Mouse (Mus musculus) heart, postnatal 0 days (tissue): Measurements from ENCODE around the gene Ofcc1. TPM values are rescaled to one million over a fixed set of nuclear protein-coding genes. Genes with fewer than 3 reads are reported as not detected.

ENCODE experiments used
- ATAC-seq: fragments of 200-750 bp; cut with Nextera tagmentation; 2 replicates; pipeline ENCODE4 v1.8.0; 2017; ENCODE audit warnings: low read depth, moderate number of reproducible peaks, moderate library complexity; ENCODE audit not compliant: insufficient read depth
- DNase-seq: peaks from one replicate; pipeline ENCODE4 v3.0.0-alpha.2; 2016; ENCODE audit warnings: low spot score
- H3K27ac ChIP-seq: fragments of 300-500 bp; sonication (generic); 2 replicates; pipeline ENCODE4 v1.5.1; 2014; ENCODE audit warnings: low read depth, mild to moderate bottlenecking
- H3K27me3 ChIP-seq: fragments of 300-500 bp; sonication (generic); 2 replicates; pipeline ENCODE4 v1.6.1; 2014; ENCODE audit warnings: low read length, mixed read lengths; ENCODE audit not compliant: control insufficient read depth, insufficient read depth
- H3K36me3 ChIP-seq: fragments of 300-500 bp; sonication (generic); replicated peaks from 2 replicates; pipeline ENCODE4 v1.6.1; 2014; ENCODE audit warnings: low read length, mixed read lengths; ENCODE audit not compliant: control insufficient read depth, insufficient read depth
- H3K4me1 ChIP-seq: fragments of 300-500 bp; sonication (generic); 2 replicates; pipeline ENCODE4 v1.6.1; 2014; ENCODE audit warnings: antibody characterized with exemption; ENCODE audit not compliant: control insufficient read depth, insufficient read depth
- H3K4me2 ChIP-seq: fragments of 300-500 bp; sonication (generic); 2 replicates; pipeline ENCODE4 v1.6.1; 2014; ENCODE audit warnings: low read depth, mild to moderate bottlenecking, low read length, moderate library complexity
- H3K4me3 ChIP-seq: fragments of 300-500 bp; sonication (generic); 2 replicates; pipeline ENCODE4 v1.5.1; 2014; ENCODE audit warnings: low read depth, low read length
- H3K9ac ChIP-seq: fragments of 300-500 bp; sonication (generic); replicated peaks from 2 replicates; pipeline ENCODE4 v1.6.1; 2014; ENCODE audit warnings: low read depth, low read length, mixed read lengths
- H3K9me3 ChIP-seq: fragments of 300-500 bp; sonication (generic); replicated peaks from 2 replicates; pipeline ENCODE4 v1.6.1; 2016; ENCODE audit warnings: low read length; ENCODE audit not compliant: control insufficient read depth
- CTCF ChIP-seq: IDR thresholded peaks from 2 replicates; pipeline ENCODE4 v1.5.1; 2016; ENCODE audit warnings: antibody characterized with exemption, control low read depth, low read depth
- EP300 ChIP-seq: IDR thresholded peaks from 2 replicates; pipeline ENCODE4 v1.6.1; 2016; ENCODE audit warnings: antibody characterized with exemption, low read depth
- WGBS: fragments of 180-500 bp; shearing (Covaris S2); extraction: QIAGEN DNeasy Blood & Tissue Kit; methylation state at CpG from one replicate; pipeline ENCODE4 v1.1.7; 2014; 5-methylcytosine and 5-hydroxymethylcytosine counted together
- polyA plus RNA-seq: library from polyadenylated mRNA; unstranded; fragments of >200 nt; fragmentation: Nextera tagmentation; extraction: Ambion mirVana; gene quantifications from 2 replicates; pipeline ENCODE4 v1.2.1, GENCODE M21; 2015
- total RNA-seq: library from RNA; depleted of rRNA; stranded (reverse); fragments of >200 nt; gene quantifications from 2 replicates; pipeline ENCODE4 v1.2.3, GENCODE M21; 2014; ENCODE audit warnings: low replicate concordance

The Ofcc1 gene
- total and polyA plus RNA-seq, 2 experiments from 2014 or later: not detected

DNA sequence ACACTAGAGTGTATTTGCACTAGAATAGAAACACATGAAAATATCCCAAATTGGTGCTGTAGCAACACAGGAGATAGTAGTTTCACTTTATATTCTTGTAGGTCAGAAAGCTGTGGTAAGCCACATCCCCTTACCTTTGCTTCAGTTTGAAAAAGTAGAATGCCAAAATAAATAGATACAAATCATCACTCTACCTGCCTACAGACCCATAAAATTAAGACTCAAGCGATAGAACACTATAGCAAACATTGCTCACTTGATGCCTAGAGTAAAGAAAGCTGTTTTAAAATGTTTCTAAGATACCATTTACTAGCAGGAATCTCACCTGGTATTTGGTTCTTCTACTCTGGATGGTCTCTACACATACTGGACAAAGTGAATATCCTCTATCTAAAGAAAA is 331.8 kb downstream of the Ofcc1 start:
- H3K4me1 ChIP-seq: no peaks in the 10 kb centered on the region
- no peak for TF ChIP-seq EP300
- TF ChIP-seq CTCF: no peak
- no peak for ATAC-seq
- no peaks in the 10 kb centered on the region for H3K9me3 ChIP-seq
- no peak overlapping the region for H3K4me2 ChIP-seq
- no peak overlapping the region for H3K27ac ChIP-seq
- H3K4me3 ChIP-seq: no peak overlapping the region
- 89% methylated on average over 1 of the region's 1 CpGs for WGBS
- H3K27me3 ChIP-seq: no peaks in the 10 kb centered on the region
- DNase-seq: no peak
- H3K9ac ChIP-seq: no peak overlapping the region
- no peaks in the 10 kb centered on the region for H3K36me3 ChIP-seq

- H3K4me1 ChIP-seq: no peaks in the 10 kb centered on the region
- H3K9me3 ChIP-seq: no peaks in the 10 kb centered on the region
- H3K9ac ChIP-seq: no peak overlapping the region
- H3K27ac ChIP-seq: no peak overlapping the region
- ATAC-seq (no peak), DNase-seq (no peak)
- no peaks in the 10 kb centered on the region for H3K27me3 ChIP-seq
- TF ChIP-seq EP300: no peak
- no peak for TF ChIP-seq CTCF
- 77% methylated on average over 4 of the region's 4 CpGs for WGBS
- H3K4me3 ChIP-seq: no peak overlapping the region
- H3K36me3 ChIP-seq: no peaks in the 10 kb centered on the region
- no peak overlapping the region for H3K4me2 ChIP-seq
Observed at GRCm38 (mm10) chr13:40028827-40029226, 332.4 kb downstream of the Ofcc1 start.

GRCm38 (mm10) chr13:40025816-40026215 is 335.4 kb downstream of the Ofcc1 start:
- Histone ChIP-seq H3K27ac (no peak overlapping the region), H3K36me3 (no peaks in the 10 kb centered on the region), H3K4me1 (no peaks in the 10 kb centered on the region), H3K4me2 (no peak overlapping the region), H3K9ac (no peak overlapping the region), H3K9me3 (no peaks in the 10 kb centered on the region), H3K27me3 (no peaks in the 10 kb centered on the region), H3K4me3 (no peak overlapping the region)
- DNase-seq (no peak), ATAC-seq (no peak)
- TF ChIP-seq EP300 (no peak), CTCF (no peak)
- WGBS: 89% methylated on average over 4 of the region's 4 CpGs

GRCm38 (mm10) chr13:40023201-40023777 is 338.0 kb downstream of the Ofcc1 start:
- TF ChIP-seq CTCF (no peak), EP300 (no peak)
- DNase-seq (no peak), ATAC-seq (no peak)
- 82% methylated on average over 8 of the region's 8 CpGs for WGBS
- Histone ChIP-seq H3K27ac (no peak overlapping the region), H3K9me3 (no peaks in the 10 kb centered on the region), H3K36me3 (no peaks in the 10 kb centered on the region), H3K4me1 (no peaks in the 10 kb centered on the region), H3K4me2 (no peak overlapping the region), H3K4me3 (no peak overlapping the region), H3K9ac (no peak overlapping the region), H3K27me3 (no peaks in the 10 kb centered on the region)

GRCm38 (mm10) chr13:40022609-40023008 is 338.6 kb downstream of the Ofcc1 start:
- WGBS: 55% methylated on average over 1 of the region's 1 CpGs

DNA sequence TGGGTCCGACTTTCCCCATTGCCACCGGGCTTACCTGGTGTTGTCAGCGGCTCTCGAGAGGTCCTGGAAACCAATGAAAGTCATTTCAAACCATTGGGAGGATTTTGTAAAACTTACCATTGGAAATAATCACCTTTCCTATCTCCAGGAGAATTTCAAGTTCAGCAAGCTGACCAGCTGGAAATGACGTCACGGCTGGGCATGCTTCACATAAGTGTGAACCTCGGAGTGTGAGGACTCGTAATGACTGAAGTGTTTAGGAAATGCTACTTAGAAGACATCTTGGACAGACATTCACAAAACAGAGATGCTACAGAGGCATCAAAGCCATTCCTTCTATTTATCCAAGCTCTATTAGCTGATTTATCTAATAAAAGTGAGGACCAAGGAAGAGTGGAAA is 361.0 kb downstream of the Ofcc1 start:
- Histone ChIP-seq H3K4me3 (no peak overlapping the region), H3K36me3 (no peaks in the 10 kb centered on the region), H3K4me2 (no peak overlapping the region), H3K9me3 (no peaks in the 10 kb centered on the region), H3K27ac (no peak overlapping the region), H3K9ac (no peak overlapping the region), H3K27me3 (no peaks in the 10 kb centered on the region), H3K4me1 (no peaks in the 10 kb centered on the region)
- DNase-seq (no peak), ATAC-seq (no peak)
- WGBS: 77% methylated on average over 8 of the region's 8 CpGs
- TF ChIP-seq CTCF: no peak
- TF ChIP-seq EP300: no peak

More at GRCm38 (mm10) chr13:40022609-40023008, 338.6 kb downstream of the Ofcc1 start:
- Histone ChIP-seq H3K9me3 (no peaks in the 10 kb centered on the region), H3K27ac (no peak overlapping the region), H3K9ac (no peak overlapping the region), H3K36me3 (no peaks in the 10 kb centered on the region), H3K4me3 (no peak overlapping the region), H3K27me3 (no peaks in the 10 kb centered on the region), H3K4me2 (no peak overlapping the region), H3K4me1 (no peaks in the 10 kb centered on the region)
- TF ChIP-seq EP300 (no peak), CTCF (no peak)
- ATAC-seq (no peak), DNase-seq (no peak)
